Mouse (Mus musculus) stomach, postnatal 0 days (tissue): ENCODE results near the gene S100a16. TPM values are rescaled to one million over a fixed set of nuclear protein-coding genes. Genes with fewer than 3 reads are reported as not detected.

Source experiments
- ATAC-seq: fragments of 200-750 bp; cut with Nextera tagmentation; 2 replicates; pipeline ENCODE4 v1.8.0; 2017; ENCODE audit not compliant: low FRiP score, low TSS enrichment
- DNase-seq: peaks from one replicate; pipeline ENCODE4 v3.0.0-alpha.2; 2016; ENCODE audit warnings: low spot score
- H3K27ac ChIP-seq: fragments of 300-500 bp; sonication (generic); replicated peaks from 2 replicates; pipeline ENCODE4 v1.5.1; 2014; ENCODE audit warnings: mild to moderate bottlenecking, control low read depth
- H3K27me3 ChIP-seq: fragments of 300-500 bp; sonication (generic); 2 replicates; pipeline ENCODE4 v1.6.1; 2014; ENCODE audit warnings: low read length; ENCODE audit not compliant: control insufficient read depth, insufficient read depth
- H3K36me3 ChIP-seq: fragments of 300-500 bp; sonication (generic); 2 replicates; pipeline ENCODE4 v1.6.1; 2014; ENCODE audit warnings: low read length, mixed read lengths; ENCODE audit not compliant: control insufficient read depth, insufficient read depth
- H3K4me1 ChIP-seq: fragments of 300-500 bp; sonication (generic); replicated peaks from 2 replicates; pipeline ENCODE4 v1.6.1; 2014; ENCODE audit warnings: antibody characterized with exemption; ENCODE audit not compliant: control insufficient read depth, insufficient read depth
- H3K4me2 ChIP-seq: fragments of 300-500 bp; sonication (generic); replicated peaks from 2 replicates; pipeline ENCODE4 v1.6.1; 2014; ENCODE audit warnings: low read depth, mild to moderate bottlenecking, control low read depth, moderate library complexity
- H3K4me3 ChIP-seq: fragments of 300-500 bp; sonication (generic); 2 replicates; pipeline ENCODE4 v1.5.1; 2014; ENCODE audit warnings: low read depth, low read length, control low read depth
- H3K9ac ChIP-seq: fragments of 300-500 bp; sonication (generic); 2 replicates; pipeline ENCODE4 v1.6.1; 2014; ENCODE audit warnings: mild to moderate bottlenecking, low read length, control low read depth, mixed read lengths
- H3K9me3 ChIP-seq: fragments of 300-500 bp; sonication (generic); 2 replicates; pipeline ENCODE4 v1.6.1; 2016; ENCODE audit warnings: low read length; ENCODE audit not compliant: control insufficient read depth
- CTCF ChIP-seq: IDR thresholded peaks from 2 replicates; pipeline ENCODE4 v1.5.1; 2016; ENCODE audit warnings: antibody characterized with exemption, low read depth, mild to moderate bottlenecking, moderate library complexity
- EP300 ChIP-seq: optimal IDR thresholded peaks from 2 replicates; pipeline ENCODE3; 2016; ENCODE audit warnings: antibody characterized with exemption
- WGBS: fragments of 180-500 bp; shearing (Covaris S2); extraction: QIAGEN DNeasy Blood & Tissue Kit; methylation state at CpG from one replicate; pipeline ENCODE4 v1.1.7; 2014; 5-methylcytosine and 5-hydroxymethylcytosine counted together
- polyA plus RNA-seq: library from polyadenylated mRNA; unstranded; fragments of >200 nt; fragmentation: Nextera tagmentation; extraction: Ambion mirVana; gene quantifications from 2 replicates; pipeline ENCODE4 v1.2.1, GENCODE M21; 2015

Gene S100a16
- polyA plus RNA-seq, 1 experiment from 2014 or later: 559 TPM

GRCm38 (mm10) chr3:90589947-90590346, 52.9 kb downstream of the S100a16 start, which contains the start of gene S100a2:
TSS of gene S100a2 (plus strand) at chr3:90590247.
- Histone ChIP-seq H3K36me3 (no peaks in the 10 kb centered on the region), H3K27me3 (no peaks in the 10 kb centered on the region), H3K4me3 (no peak within 1 kb of the TSS), H3K4me1 (peaks cover 5% of the 10 kb centered on the region), H3K9me3 (no peaks in the 10 kb centered on the region), H3K27ac (peak within 1 kb of the TSS; percentile 77), H3K4me2 (no peak within 1 kb of the TSS), H3K9ac (no peak within 1 kb of the TSS)
- DNase-seq (no peak), ATAC-seq (no peak)
- 81% methylated on average over 8 of the region's 8 CpGs for WGBS
- TF ChIP-seq CTCF (no peak), EP300 (no peak)

Other genes starting within 250 kb of the S100a16 start
- 4.0 and 4.8 TPM in 2 replicates for gene Gatad2b, start 244.1 kb upstream of the S100a16 start, polyA plus RNA-seq
- gene Slc27a3, start 147.3 kb upstream of the S100a16 start, polyA plus RNA-seq: 4.7 and 5.3 TPM in 2 replicates
- 9.2 and 9.7 TPM in 2 replicates for gene Ints3, start 103.6 kb upstream of the S100a16 start, polyA plus RNA-seq
- gene Npr1, start 71.4 kb upstream of the S100a16 start, polyA plus RNA-seq: 3.0 and 3.6 TPM in 2 replicates
- 55.9 and 57.6 TPM in 2 replicates for gene Ilf2, start 61.1 kb upstream of the S100a16 start, polyA plus RNA-seq
- 63.4 and 68.2 TPM in 2 replicates for gene Snapin, start 46.2 kb upstream of the S100a16 start, polyA plus RNA-seq
- 72.2 and 74.2 TPM in 2 replicates for gene Chtop, start 27.8 kb upstream of the S100a16 start, polyA plus RNA-seq
- 386 TPM in 2 replicates for gene S100a1, start 22.9 kb upstream of the S100a16 start, polyA plus RNA-seq
- gene S100a13, start 22.8 kb upstream of the S100a16 start, polyA plus RNA-seq: 66.7 and 73.6 TPM in 2 replicates
- 271 and 299 TPM in 2 replicates for gene S100a14, start 10.4 kb upstream of the S100a16 start, polyA plus RNA-seq
- gene S100a3, start 23.3 kb downstream of the S100a16 start, polyA plus RNA-seq: 1.2 and 2.1 TPM in 2 replicates
- gene S100a2, start 53.0 kb downstream of the S100a16 start, polyA plus RNA-seq: 0.65 and 1.2 TPM in 2 replicates
- not detected in 2 replicates for gene Gm42674, start 64.7 kb downstream of the S100a16 start, polyA plus RNA-seq
- gene S100a4, start 66.5 kb downstream of the S100a16 start, polyA plus RNA-seq: 12.1 and 17.4 TPM in 2 replicates
- gene S100a5, start 71.3 kb downstream of the S100a16 start, polyA plus RNA-seq: 9.6 and 10.5 TPM in 2 replicates
- gene S100a6, start 75.6 kb downstream of the S100a16 start, polyA plus RNA-seq: 3,650 and 3,685 TPM in 2 replicates
- gene S100a7a, start 116.8 kb downstream of the S100a16 start, polyA plus RNA-seq: 24.5 and 27.3 TPM in 2 replicates
- gene S100a8, start 131.7 kb downstream of the S100a16 start, polyA plus RNA-seq: 14.4 and 18.3 TPM in 2 replicates
- 56.6 and 65.4 TPM in 2 replicates for gene S100a9, start 158.5 kb downstream of the S100a16 start, polyA plus RNA-seq
- 0.33 and 0.50 TPM in 2 replicates for gene Pglyrp4, start 189.7 kb downstream of the S100a16 start, polyA plus RNA-seq
- gene Gm5849, start 240.6 kb downstream of the S100a16 start, polyA plus RNA-seq: not detected in 2 replicates